Mouse (Mus musculus): ENCODE data around the gene Pcyt2.

The Pcyt2 gene

GRCm38 (mm10) chr11:120632559-120633519 lies 15.1 kb upstream of the Pcyt2 start:
- DNase-seq (ENCODE audit: low read depth, low spot score) = peak; percentile 70

- peak; percentile 72 for DNase-seq (ENCODE audit: low read depth, low spot score)
These were observed 14.2 kb upstream of the Pcyt2 start for GRCm38 (mm10) chr11:120631726-120632448.

GRCm38 (mm10) chr11:120630881-120631725 lies 13.4 kb upstream of the Pcyt2 start:
- peak; percentile 49 for DNase-seq (ENCODE audit: low read depth, low spot score)

- no peak for DNase-seq (ENCODE audit: low read depth, low spot score)
These were observed 12.7 kb upstream of the Pcyt2 start for GRCm38 (mm10) chr11:120630401-120630871.

GRCm38 (mm10) chr11:120629911-120630310 lies 12.2 kb upstream of the Pcyt2 start:
- peak; percentile 88 for DNase-seq (ENCODE audit: low read depth, low spot score)

- peak; percentile 61 for DNase-seq (ENCODE audit: low read depth, low spot score)
These were observed 11.6 kb upstream of the Pcyt2 start for GRCm38 (mm10) chr11:120629341-120629730.

- DNase-seq (ENCODE audit: low read depth, low spot score) = no peak
These were observed 11.0 kb upstream of the Pcyt2 start for GRCm38 (mm10) chr11:120628601-120629340.

- DNase-seq (ENCODE audit: low read depth, low spot score) = no peak
These were observed 9.9 kb upstream of the Pcyt2 start for GRCm38 (mm10) chr11:120627468-120628300.

GRCm38 (mm10) chr11:120626785-120627467 lies 9.2 kb upstream of the Pcyt2 start:
- no peak for DNase-seq (ENCODE audit: low read depth, low spot score)

- DNase-seq (ENCODE audit: low read depth, low spot score) = no peak
These were observed 7.5 kb upstream of the Pcyt2 start, which contains the start of gene Sirt7 for GRCm38 (mm10) chr11:120625152-120625775. Gene Sirt7, minus strand, starts transcription at chr11:120625240.

- DNase-seq (ENCODE audit: low read depth, low spot score) = peak; percentile 68
These were observed 7.0 kb upstream of the Pcyt2 start for GRCm38 (mm10) chr11:120624680-120625111.

GRCm38 (mm10) chr11:120623961-120624679 lies 6.4 kb upstream of the Pcyt2 start:
- DNase-seq (ENCODE audit: low read depth, low spot score) = no peak

GRCm38 (mm10) chr11:120622805-120623204 lies 5.1 kb upstream of the Pcyt2 start:
- no peak for DNase-seq (ENCODE audit: low read depth, low spot score)

GRCm38 (mm10) chr11:120620195-120620594 lies 2.5 kb upstream of the Pcyt2 start:
- no peak for DNase-seq (ENCODE audit: low read depth, low spot score)

- no peak for DNase-seq (ENCODE audit: low read depth, low spot score)
These were observed 1.1 kb upstream of the Pcyt2 start for GRCm38 (mm10) chr11:120618619-120619535.

- no peak for DNase-seq (ENCODE audit: low read depth, low spot score)
These were observed 980 bp downstream of the Pcyt2 start for GRCm38 (mm10) chr11:120616617-120617294.
